Mouse (Mus musculus) inflammation-experienced regulatory T-cells, adult 6 months (primary cell): ENCODE data around the gene Smc4. TPM values are rescaled to one million over a fixed set of nuclear protein-coding genes. Genes with fewer than 3 reads are reported as not detected.
"Not testable (repeated sequence)": the region's sequence is repeated elsewhere in the genome, so short reads cannot be mapped to it uniquely, and the experiment has no call there.

Experiments
- ATAC-seq: one replicate; pipeline ENCODE4 v1.8.0; 2017
- polyA plus RNA-seq, 3 experiments: library from polyadenylated mRNA; unstranded; fragments of 100-300 nt; shearing (Covaris generic); gene quantifications; one replicate each; pipeline ENCODE4 v1.2.1; 2017

Gene Smc4
- polyA plus RNA-seq, 3 experiments from 2014 or later, result 271 to 449 (median 425) TPM

DNA sequence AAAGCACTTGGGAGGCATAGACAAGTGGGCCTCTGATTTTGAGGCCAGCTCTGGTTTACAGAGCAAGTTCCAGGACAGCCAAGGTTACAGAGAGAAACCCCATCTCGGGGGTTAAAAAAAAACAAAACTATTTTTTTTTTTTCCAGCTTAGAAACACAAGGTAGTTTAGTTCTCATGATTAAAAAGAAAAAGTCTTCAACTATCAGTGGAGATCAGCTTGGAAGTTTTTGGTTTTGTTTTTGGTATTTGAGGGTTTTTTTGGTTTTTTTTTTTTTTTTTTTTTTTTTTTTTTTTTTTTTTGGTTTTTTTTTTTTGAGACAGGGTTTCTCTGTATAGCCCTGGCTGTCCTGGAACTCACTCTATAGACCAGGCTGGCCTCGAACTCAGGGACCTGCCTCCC is 14.1 kb downstream of the Smc4 start:
- ATAC-seq, result not testable (repeated sequence)

DNA sequence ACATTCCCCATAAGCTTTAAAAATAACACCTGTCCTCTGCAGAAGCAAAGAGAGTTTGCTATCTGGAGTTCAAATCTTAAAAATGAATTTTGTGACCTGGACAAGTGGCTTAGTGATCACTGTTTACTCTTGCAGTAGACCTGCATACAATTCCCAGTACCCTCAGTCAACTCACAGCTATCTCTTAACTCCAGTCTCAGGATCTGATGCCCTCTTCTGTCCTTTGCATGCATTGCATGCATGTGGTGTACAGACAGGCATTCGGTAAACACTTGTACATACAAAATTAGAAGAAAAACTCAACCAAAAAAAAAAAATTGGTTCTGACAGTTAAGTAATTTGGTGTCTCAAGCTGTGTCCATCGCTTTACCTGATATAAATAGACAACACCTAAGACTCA is 15.7 kb downstream of the Smc4 start:
- ATAC-seq, result no peak

DNA sequence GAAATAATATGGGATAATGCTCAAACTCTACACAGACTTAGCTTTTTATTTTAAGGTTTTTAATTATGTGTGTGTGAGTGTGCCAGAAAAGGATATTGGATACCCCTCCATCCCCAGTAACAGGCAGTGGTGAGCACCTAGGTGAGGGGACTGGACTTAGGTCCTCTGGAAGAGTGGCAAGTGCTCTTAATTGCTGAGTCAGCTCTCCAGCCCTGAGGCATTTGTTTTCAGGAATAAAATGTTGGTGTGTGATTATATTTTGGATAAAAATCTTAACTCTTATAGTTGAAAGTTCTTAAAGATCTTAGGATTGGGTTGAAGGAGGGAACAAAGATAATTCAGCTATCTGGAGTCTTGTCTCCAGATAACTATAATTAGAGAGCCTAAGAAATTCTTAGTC is 16.2 kb downstream of the Smc4 start:
- no peak for ATAC-seq

DNA sequence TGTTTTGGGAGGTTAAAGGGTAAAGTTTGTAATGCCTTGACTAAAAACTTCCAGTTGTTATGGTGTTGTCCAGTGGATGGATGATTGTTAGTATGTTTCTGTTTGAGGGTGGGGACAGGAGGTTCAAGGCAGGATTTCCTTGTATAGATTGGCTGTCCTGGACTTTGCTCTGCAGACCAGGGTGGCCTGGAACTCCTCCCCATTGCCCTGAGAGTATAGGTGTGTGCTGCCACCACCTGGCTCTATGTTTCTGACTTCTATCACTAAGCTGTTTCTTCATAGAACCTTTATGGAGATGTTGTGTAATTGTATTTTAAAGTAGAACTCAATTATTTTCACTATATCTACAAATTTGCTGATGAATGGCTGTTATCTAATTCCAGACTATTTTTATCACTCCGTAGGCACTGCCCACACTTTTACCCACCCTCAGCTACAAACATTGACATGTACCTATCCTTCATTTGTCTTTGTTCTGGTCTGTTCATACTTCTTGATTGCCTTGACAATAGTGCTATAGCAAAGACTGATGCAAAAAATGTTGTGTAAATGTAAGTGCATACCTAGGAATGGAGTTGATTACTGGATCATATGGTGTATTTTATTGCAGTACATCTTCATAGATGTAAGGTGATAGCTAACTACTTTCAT is 21.7 kb downstream of the Smc4 start:
- ATAC-seq, result peak; percentile 29

DNA sequence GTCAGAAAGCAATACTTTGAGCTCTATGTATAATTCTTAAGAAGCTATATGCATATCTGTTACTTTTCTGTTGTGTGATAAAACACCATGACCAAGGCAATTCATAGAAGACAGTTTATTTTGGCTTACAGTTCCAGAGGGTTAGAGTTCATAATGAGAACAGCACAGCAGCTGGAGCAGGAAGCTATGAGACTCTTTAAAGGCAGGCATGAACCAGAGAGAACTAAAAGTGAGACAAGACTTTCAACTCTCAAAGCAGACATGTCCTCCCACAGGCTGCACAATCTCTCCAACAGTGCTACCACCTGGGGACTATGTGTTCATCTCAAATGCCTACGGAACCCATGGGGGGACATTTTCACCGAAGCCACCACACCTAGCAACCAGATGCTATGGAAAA is 35.6 kb downstream of the Smc4 start:
- no peak for ATAC-seq

DNA sequence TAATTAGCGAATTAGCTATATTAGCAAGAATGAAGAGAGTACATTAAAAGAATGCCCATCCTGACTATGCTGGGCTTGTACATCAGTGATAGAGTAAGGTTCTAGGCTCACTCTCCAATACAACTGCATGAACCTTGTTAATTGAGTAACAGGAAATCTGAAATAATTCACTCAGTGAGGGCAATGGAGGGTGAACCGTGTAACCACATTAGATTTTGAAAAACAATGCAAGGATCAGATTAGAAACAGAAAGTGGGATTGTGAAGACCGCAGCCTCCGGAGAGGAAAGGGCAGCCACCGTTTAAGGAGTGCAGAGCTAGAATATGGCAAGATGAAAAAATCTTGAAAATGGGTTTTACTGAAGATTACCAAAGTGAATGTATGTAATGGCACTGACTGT is 36.8 kb downstream of the Smc4 start:
- ATAC-seq, result peak; percentile 47

DNA sequence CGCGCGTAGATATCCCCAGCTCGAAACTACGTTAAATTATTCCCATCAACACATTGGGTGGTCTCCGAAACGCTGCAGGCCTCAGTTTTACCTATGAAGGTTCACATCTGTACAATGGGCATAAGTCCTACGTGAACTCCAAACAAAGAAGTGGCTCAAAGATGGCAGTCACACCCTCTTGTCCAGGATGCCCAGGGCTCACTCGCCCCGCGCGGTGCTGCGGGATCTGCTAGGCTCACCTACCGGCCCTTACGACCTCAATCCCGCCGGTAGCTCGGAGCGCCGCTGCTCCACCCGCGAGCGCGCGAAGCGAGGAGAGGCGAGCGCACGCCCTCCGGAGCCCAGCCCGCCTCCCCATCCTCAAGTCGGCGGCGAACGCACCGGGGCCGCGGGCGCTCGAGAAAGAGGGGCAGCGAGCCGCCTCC is 39.6 kb downstream of the Smc4 start:
- peak; percentile 52 for ATAC-seq

DNA sequence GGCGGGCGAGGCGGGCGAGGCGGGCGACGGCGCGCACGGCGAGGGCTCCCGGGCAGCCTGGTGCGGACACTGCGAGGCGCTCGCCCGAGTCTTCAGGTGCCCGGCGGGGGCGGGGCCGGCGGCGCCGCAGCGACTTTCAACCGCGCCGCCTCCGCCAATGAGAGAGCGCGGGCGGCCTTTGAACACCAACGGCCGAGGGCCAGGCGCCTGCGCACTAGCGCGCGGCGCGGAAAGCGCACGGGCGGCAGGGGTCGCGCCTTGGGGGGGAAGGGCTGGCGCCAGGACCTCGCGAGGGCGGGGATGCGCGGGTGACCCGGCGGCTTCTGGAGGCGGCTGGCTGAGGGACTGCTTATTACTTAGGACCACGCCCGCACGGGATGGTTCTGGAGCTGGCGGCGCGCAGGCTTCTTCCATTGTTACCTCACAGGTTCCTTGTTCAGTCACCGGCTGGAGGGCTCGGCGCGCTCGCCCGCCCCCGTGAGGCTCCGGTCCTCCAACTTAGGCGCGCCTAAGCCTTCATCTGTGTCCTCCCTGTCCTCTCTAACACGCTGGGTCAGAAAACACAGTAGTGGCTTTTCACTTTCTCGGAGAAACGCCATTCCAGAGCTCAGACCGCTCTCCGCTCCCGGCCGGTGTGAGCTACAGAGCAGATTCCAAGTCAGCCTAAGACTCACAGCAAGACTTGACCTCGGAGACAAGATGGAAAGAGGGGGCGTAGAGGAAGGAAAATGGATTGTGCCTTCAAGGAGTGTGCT is 40.3 kb downstream of the Smc4 start, which contains the start of gene Trim59:
Trim59 (minus strand) TSS at position 111 of the 755 bp plus-strand sequence.
- peak; percentile 73 for ATAC-seq

DNA sequence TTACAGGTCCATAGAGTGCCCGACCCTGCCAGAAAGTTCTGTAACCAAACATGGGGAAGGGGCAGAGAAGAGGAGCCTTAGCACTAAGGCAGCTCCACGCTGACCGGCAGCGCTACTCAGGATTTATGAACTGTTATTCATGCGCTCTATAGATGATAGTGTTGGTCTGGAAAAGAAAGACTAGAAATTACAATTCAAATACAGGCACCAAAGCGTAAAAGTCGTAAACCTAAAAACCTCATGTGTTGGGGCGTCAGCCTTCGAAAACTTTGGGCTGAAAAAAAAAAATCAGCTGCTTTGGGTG is 40.8 kb downstream of the Smc4 start:
- no peak for ATAC-seq

DNA sequence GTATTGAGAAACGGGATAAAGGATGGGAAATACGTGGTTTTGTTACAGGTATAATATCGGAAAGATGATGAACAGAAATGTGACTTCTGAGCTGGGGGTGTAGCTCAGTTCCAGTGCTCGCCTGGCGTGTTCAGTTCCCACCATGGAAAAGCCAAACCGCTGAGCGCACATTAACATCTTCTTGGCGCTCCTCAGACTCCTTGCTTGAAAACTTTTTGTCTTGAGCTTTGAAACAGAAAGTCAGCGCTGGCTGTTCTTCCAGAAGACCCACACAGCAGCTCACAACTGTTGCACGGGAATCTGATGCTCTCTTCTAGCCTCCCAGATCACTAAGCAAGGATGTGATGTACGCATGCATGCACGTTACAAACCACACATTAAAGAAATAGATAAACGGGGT is 41.2 kb downstream of the Smc4 start:
- ATAC-seq, result no peak

DNA sequence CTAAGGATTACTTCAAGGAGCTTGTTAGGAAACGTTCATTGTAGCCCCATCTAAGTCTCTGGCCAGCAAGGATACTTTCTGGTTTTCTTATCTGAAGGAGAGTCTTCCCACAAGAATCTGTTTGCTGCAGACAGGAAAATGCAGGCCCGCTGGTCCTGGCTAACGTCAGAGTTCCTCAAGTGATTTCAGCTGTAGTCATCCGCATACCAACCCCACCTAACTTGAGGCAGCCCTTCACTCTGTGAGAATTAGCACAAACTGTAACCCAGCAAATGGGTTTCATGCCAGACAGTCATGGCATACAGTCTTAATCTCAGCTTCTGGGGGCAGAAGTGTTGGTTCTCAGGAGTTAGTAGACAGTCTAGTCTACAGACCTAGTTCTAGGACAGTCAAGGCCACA is 42.0 kb downstream of the Smc4 start:
- no peak for ATAC-seq

DNA sequence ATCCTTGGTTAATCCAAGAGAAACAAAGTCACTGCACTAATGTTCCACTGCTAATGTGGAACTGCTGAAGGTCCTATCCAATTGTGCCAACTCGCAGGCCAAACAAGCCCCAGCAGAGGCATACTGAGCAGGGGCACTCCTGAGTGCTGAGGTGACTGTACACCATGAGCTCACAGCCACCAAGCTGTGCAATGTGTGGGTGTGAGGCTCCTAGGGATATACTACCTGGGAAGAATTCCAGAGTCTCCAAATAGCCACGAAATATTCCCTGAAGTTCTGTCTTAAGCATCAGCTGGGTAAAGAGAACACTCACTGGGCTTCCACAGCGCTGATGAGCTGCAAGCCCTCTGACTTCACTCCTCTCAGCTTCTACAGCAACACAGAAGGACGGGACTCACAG is 43.1 kb downstream of the Smc4 start:
- no peak for ATAC-seq

DNA sequence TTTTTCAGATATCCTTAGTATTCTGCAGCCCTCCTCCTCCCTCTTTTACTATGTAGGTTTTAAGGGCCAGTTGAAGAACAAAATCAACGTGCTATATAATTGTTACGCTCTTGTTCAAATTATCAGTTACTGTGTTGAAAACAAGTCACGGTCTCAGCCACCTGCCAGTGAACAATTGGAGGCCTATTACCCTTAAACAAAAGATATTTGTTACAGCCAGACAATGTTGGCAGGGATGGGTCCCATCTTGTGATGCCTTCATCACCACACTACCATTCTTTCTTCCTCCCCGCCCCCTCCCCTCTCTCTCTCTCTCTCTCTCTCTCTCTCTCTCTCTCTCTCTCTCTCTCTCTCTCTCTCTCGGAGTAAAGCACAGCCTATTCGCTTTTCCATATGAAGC is 44.5 kb downstream of the Smc4 start:
- no peak for ATAC-seq

DNA sequence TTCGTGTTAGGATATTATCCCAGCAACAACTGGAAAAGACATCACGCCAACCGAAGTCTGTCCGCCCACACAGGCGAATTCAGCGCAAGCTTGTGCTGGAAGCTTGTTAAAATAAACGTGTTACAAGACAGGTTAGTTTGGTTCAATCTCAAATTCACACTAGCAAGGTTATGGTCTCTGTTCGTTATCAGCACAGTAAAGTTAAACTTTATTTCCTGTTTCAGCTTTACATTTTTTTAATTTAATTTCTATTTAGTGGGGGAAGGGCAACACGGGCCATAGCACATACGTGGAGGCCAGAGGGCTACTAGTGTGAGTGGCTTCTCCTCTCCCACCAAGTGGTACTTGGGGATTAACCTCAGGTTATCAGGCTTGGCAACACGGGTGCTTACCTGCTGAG is 47.4 kb downstream of the Smc4 start:
- ATAC-seq, result no peak

DNA sequence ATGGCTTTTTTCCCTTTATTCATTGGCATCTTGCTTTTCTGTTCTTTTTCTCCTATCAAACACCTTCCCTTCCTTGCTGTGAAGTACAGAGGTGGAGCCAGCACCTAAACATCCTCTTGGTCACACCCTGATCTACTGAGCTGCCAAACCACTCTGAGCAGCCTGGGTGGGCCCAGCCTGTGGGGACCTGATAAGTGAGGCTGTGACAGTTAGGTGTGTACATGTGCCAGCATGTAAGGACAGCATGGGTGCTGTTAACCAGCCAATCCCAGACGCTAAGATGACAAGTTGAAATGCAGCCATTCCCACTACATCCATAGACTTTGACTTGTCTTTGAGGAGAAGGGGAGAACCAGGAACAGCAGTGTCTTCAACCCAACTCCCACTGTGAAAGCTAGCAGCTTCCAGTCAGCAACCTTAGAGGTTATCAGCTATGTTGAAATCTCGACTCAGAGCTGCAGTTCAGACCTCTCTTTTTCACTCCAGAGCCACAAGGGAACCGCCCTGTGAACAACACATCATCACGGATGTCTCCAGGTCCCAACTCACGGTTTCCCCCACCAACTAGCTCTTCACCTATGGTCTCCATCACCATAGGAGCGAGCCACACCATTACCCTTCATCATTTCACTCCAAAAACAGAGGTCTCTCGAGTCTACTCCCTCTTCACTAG is 50.4 kb downstream of the Smc4 start:
- no peak for ATAC-seq

DNA sequence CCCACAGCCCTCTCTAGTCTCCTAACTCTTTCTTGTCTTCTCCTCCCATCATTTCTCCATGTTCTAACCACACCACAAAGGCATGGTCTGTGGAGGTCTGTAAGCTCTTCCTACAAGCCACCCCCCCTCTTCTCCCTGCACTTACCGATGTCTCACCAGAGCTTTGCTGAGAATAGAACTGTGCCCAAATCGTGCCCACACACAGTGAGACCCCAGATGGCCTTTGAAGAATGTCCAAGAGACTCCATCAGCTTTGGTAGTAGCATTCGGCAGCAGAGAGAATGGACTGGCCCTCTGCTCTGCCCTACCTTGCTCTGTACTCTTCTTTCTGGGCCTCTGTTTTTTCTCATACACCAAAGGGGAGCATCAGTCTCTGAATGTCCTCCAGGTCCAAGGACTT is 51.3 kb downstream of the Smc4 start:
- ATAC-seq, result no peak

DNA sequence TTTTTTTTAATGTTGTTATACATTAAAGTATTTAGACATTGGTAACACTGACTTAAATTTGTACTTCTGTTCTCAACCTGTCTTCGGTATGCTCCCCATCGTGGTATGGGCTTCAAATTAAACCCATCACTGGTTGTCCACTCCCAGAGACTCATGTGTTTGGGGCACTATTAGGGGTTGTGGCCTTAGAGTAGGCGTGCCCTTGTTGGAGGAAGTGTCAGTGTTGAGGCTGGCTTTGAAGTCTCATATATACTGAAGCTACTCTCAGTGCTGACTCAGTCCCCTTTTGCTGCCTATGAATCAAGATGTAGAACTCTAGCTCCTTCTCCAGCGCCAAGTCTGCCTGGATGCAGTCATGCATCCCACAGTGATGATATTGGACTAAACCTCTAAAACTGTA is 56.1 kb downstream of the Smc4 start:
- ATAC-seq, result no peak

DNA sequence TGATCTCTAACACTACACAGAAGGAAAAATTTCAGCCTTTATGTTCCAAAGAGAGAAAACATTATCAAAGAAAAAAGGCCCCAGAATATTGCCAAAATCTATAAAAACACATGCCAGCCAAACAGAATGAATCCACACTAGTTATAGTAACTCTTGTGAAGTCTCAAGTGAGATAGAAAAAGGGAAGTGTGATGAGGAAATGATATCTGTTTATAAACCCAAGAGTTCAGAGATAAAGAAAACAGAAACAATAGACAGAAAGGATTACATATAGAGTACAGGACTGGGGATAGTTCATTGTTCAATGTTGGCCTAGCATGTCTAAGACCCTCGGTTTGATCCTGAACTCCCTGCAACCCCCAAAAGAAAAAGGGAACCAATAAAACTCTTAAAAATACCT is 58.2 kb downstream of the Smc4 start:
- ATAC-seq, result no peak

DNA sequence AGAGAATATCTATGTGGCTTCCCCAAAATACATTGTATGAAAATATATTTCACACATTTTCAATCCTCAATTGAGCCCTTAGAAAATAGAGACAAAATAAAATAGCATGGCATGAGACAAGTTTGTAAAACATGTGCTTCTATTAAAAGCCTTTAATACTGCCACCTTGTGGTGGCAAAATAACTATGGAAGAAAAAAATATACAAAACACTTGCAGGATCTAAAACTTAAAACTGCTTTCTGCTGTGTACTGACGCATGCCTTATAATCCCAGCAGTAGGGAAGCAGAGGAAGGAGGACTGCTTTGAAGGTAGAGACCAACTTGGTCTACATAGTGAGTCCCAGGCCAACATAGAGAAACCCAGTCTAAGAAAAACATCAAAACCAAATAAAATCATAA is 59.5 kb downstream of the Smc4 start:
- ATAC-seq, result peak; percentile 32

Other genes with a start within 250 kb of the Smc4 start
- 1 to 10 TPM in 2 of 3 experiments, under 1 TPM in 1; 0.31 to 4.0 (median 2.0) TPM for gene 1110032F04Rik, start 135.2 kb upstream of the Smc4 start, polyA plus RNA-seq
- gene Ift80, start 168 bp upstream of the Smc4 start, polyA plus RNA-seq, result 100 to 1,000 TPM in 1 of 3 experiments, 10 to 100 TPM in 2; 24.6 to 128 (median 99.2) TPM
- gene Trim59, start 40.0 kb downstream of the Smc4 start, polyA plus RNA-seq, result 10 to 100 TPM; 23.5 to 40.1 (median 31.3) TPM
- gene Kpna4, start 122.4 kb downstream of the Smc4 start, polyA plus RNA-seq, result 10 to 100 TPM; 24.3 to 36.3 (median 28.2) TPM
- not detected for gene Arl14, start 217.7 kb downstream of the Smc4 start, polyA plus RNA-seq